Mouse (Mus musculus): Measurements from ENCODE around the gene Gm7876.
"Not testable (repeated sequence)": the region's sequence is repeated elsewhere in the genome, so short reads cannot be mapped to it uniquely, and the experiment has no call there.

The Gm7876 gene

DNA sequence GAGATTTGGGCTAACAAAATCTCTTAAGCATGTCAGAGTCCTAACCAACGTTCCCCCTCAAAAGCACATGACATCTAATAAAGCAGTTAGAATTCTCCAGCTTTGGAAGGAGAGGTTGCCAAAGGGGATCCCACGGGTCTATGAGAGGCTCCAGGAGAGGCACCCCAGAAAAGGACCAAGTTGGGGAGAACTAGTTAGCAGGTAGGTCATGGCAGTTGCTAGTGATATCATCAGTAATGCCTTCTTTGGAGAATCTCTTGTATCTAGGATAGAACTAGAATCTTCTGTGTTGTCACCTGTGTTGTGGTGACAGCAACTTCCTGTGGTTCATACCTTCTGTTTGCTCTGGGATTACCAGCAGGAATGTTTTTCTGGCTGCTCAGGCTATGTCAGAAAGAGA is at the start of gene Gm7876:
Gene Gm7876, plus strand, starts transcription at position 301 of the 400 bp plus-strand sequence.
- in situ Hi-C loops (cut with MboI, MseI) = loop anchor here (25.0 kb wide), 1 partner anchor 222 kb away; the partner anchor contains the start of gene Gm3182

DNA sequence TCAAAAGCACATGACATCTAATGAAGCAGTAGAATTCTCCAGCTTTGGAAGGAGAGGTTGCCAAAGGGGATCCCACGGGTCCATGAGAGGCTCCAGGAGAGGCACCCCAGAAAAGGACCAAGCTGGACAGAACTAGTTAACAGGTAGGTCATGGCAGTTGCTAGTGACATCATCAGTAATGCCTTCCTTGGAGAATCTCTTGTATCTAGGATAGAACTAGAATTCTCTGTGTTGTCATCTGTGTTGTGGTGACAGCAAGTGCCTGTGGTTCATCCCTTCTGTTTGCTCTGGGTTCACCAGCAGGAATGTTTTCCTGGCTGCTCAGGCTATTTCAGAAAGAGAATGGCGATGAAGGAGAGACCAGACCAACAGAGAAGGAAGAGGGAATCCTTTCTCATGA is 45.1 kb upstream of the Gm7876 start, which contains the start of gene Gm3239:
Gene Gm3239, plus strand, starts transcription at position 301 of the 400 bp plus-strand sequence.
- in situ Hi-C loops (cut with MboI, MseI) = loop anchor here (25.0 kb wide), 1 partner anchor 1198 kb away; no protein-coding TSS in a partner anchor

DNA sequence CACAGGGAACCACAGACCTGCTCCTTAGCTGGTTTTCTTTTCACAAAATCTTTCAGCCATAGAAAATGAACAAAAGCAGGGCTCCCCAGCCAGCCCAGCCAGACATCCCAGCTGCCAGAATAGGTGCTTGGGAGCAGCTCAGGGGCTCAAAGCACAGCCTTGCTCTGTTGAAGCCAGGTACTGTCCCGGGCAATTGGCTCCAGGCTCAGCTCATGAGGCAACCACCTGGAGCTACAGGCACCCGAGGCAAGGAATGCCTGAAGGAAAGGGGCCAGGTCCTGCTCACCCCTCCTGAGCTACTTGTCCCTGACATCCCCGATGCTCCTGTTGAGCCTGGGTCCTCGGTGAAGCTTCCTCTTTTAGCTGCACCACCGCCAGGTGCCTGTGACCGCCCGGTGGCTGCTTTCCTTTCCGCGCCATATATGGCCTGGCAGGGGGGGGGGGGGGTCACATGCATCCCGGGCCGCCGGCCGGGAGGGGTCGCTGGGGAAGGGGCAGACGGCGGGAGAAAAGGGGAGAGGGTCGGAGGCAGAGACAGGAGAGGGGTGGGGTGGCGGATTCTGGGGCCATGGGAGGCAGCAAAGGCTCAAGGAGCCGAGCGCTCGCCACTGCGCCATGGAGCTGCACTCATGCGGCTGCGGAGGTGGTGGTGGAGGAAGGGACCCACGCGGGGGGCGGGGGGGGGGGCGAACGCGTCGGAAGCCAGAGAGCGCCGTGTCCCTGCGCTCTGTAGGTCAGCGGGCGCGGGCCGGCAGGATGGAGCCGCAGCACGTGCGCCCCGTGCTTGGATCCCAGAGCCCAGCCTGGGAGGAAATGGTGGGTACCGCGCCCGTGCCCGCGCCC is 17.2 kb downstream of the Gm7876 start, which contains the start of gene Gm3252:
Gene Gm3252, plus strand, starts transcription at position 738 of the 843 bp plus-strand sequence.
- in situ Hi-C loops (cut with MboI, MseI) = not testable (repeated sequence)

Measured in T-helper 1 cell (primary cell).